Mouse (Mus musculus): ENCODE data around the gene Srl. TPM values are rescaled to one million over a fixed set of nuclear protein-coding genes. Genes with fewer than 3 reads are reported as not detected.

The Srl gene
- total and polyA plus RNA-seq, 3 experiments, result 44.6 to 88.8 (median 71.3) TPM

DNA sequence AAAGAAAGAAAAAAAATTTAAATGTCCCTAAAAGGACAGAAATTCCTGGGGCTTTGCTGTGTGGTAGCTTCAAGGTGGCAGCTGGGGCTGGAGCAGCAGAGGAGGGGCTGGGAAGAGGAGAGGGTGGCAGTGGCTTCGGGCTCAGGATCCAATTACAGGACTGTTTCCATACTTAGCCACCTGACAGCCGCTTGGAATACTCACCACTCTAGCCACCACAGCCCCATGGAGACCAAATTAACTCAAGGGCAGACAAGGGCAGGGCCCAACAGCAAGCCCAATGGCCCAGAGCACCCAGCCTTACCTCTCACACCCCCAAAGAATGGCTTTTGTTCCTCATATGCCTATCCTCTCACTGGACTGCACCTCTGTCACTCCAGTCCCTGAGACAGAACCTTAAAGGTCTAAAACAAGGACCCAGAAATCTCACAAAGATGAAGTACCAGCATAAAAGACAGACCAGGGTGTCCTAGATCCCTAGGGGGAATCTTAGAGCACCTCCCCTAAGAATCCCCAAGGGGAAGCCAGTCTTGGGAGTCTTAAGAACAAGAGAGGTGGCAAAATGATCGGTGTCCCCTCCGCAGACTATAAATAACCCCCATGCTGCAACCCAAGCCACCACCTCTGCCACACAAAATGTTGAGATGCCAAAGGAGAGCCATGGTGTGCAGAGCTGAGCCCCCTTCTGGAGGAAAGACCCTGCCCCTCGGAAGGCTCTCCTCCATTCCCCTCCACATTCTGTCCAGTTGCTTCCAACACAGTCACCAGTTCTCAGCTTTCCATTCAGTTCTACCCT is 19.7 kb downstream of the Srl start:
- H3K27ac ChIP-seq (ENCODE audit: insufficient read depth, low read depth), result no peak overlapping the region
- no peak overlapping the region for H3K9ac ChIP-seq (ENCODE audit: insufficient read depth, low read depth)
- H3K4me1 ChIP-seq (ENCODE audit: control insufficient read depth in 1 of 2, insufficient read depth in 2 of 2), result peaks cover 12 to 91% of the 10 kb centered on the region in 2 experiments; a peak in 3 of 4 replicates
- no peaks in the 10 kb centered on the region for H3K79me2 ChIP-seq (replicated peaks; ENCODE audit: control insufficient read depth, extremely low read depth, insufficient read depth, poor library complexity, severe bottlenecking)
- H3K9me3 ChIP-seq (replicated peaks; ENCODE audit: low read length), result no peaks in the 10 kb centered on the region
- TF ChIP-seq HCFC1 (IDR thresholded peaks at IDR 0.05; ENCODE audit: low read depth, low read length), result no peak
- no peak for TF ChIP-seq CHD1 (IDR thresholded peaks at IDR 0.05; ENCODE audit: low read depth, low read length)
- no peak for TF ChIP-seq RCOR1 (conservative IDR thresholded peaks at IDR 0.05; ENCODE audit: low read depth, low read length)
- no peak for TF ChIP-seq USF1 (IDR thresholded peaks at IDR 0.05; ENCODE audit: low read depth, low read length)
- no peak for TF ChIP-seq POLR2AphosphoS2 (IDR thresholded peaks at IDR 0.05; ENCODE audit: low read depth, low read length)
- no peak for TF ChIP-seq ZNF384 (IDR thresholded peaks at IDR 0.05; ENCODE audit: low read depth, low read length)
- no peak for TF ChIP-seq UBTF (IDR thresholded peaks at IDR 0.05; ENCODE audit: low read depth, low read length)
- TF ChIP-seq ZC3H11A (IDR thresholded peaks at IDR 0.05; ENCODE audit: low read depth, low read length), result no peak
- TF ChIP-seq ETS1 (conservative IDR thresholded peaks at IDR 0.05; ENCODE audit: low read depth, low read length), result no peak
- TF ChIP-seq CHD2 (IDR thresholded peaks at IDR 0.05; ENCODE audit: low read length), result no peak
- peaks cover 0 to 35% of the 10 kb centered on the region in 2 experiments for H3K36me3 ChIP-seq (replicated peaks in 1 of 2; ENCODE audit: control insufficient read depth in 1 of 2, insufficient read depth in 1 of 2, low read length in 1 of 2)
- no peaks in the 10 kb centered on the region for H3K27me3 ChIP-seq (replicated peaks)
- in situ Hi-C loops (cut with MboI; ENCODE audit: low pct_ligation_motif_present, low pct_unique_long_range_greater_than_20kb, low sequenced_read_pairs) (no loop called here), dilution Hi-C loops (cut with MboI; ENCODE audit: extremely low pct_ligation_motif_present, extremely low pct_unique_long_range_greater_than_20kb, low sequenced_read_pairs) (no loop called here)
- no peak overlapping the region for H3K4me3 ChIP-seq (replicated peaks in 1 of 3; ENCODE audit: low read depth in 2 of 3, low read length in 2 of 3, poor library complexity in 1 of 3)
- no peak for DNase-seq (ENCODE audit: extremely low read depth)
- H3K4me2 ChIP-seq (ENCODE audit: insufficient read depth, low read depth, poor library complexity, severe bottlenecking), result no peak overlapping the region

DNA sequence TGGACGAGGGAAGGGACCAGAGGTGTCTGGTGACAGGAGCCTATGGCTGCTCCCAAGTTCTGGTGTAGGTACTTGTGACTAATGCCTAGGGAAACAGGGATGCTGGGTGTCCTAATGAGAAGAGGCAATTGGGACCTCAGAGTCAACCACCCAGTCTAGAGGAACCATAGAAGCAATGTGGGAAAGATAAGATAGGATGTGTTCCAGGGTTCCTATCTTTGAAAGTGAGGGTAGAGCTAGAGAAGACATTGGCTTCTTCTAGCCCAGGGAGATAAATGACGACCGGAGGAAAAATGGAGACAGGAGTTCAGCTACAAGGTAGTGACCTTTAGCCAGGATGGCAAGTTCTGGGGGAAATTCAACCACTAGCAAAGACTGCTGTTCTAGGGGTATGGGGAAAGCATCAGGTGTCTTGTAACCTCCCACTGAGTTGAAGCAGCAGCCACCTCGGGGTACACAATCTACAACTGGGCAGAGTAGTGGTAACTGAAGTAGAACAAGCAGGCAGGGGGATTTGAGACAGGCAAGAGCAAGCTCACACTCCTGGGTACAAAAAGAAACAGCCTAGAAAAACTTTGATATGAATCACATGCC is 20.4 kb downstream of the Srl start:
- Histone ChIP-seq H3K4me2 (ENCODE audit: insufficient read depth, low read depth, poor library complexity, severe bottlenecking) (no peak overlapping the region), H3K9me3 (replicated peaks; ENCODE audit: low read length) (no peaks in the 10 kb centered on the region), H3K9ac (ENCODE audit: insufficient read depth, low read depth) (no peak overlapping the region), H3K4me1 (ENCODE audit: control insufficient read depth in 1 of 2, insufficient read depth in 2 of 2) (peaks cover 12 to 90% of the 10 kb centered on the region in 2 experiments; a peak in 3 of 4 replicates), H3K27me3 (replicated peaks) (no peaks in the 10 kb centered on the region), H3K36me3 (replicated peaks in 1 of 2; ENCODE audit: control insufficient read depth in 1 of 2, insufficient read depth in 1 of 2, low read length in 1 of 2) (peaks cover 0 to 38% of the 10 kb centered on the region in 2 experiments), H3K4me3 (replicated peaks in 1 of 3; ENCODE audit: low read depth in 2 of 3, low read length in 2 of 3, poor library complexity in 1 of 3) (no peak overlapping the region), H3K27ac (ENCODE audit: insufficient read depth, low read depth) (no peak overlapping the region), H3K79me2 (replicated peaks; ENCODE audit: control insufficient read depth, extremely low read depth, insufficient read depth, poor library complexity, severe bottlenecking) (no peaks in the 10 kb centered on the region)
- no peak for DNase-seq (ENCODE audit: extremely low read depth)
- TF ChIP-seq GABPA (IDR thresholded peaks at IDR 0.05; ENCODE audit: insufficient replicate concordance, low read depth, low read length) (no peak), RAD21 (IDR thresholded peaks at IDR 0.05; ENCODE audit: low read depth, low read length) (no peak)
- dilution Hi-C loops (cut with MboI; ENCODE audit: extremely low pct_ligation_motif_present, extremely low pct_unique_long_range_greater_than_20kb, low sequenced_read_pairs) (no loop called here), in situ Hi-C loops (cut with MboI; ENCODE audit: low pct_ligation_motif_present, low pct_unique_long_range_greater_than_20kb, low sequenced_read_pairs) (no loop called here)
